Mouse (Mus musculus): Measurements from ENCODE around the gene Tmem184b.
A peak's percentile ranks its signal among the peaks of the same experiment; 100 is the strongest.

Tmem184b gene

GRCm38 (mm10) chr15:79364120-79364519, 39.2 kb downstream of the Tmem184b start:
- DNase-seq: no peak

- DNase-seq: no peak
Observed at GRCm38 (mm10) chr15:79361023-79361422, 42.3 kb downstream of the Tmem184b start.

- DNase-seq: no peak
Observed at GRCm38 (mm10) chr15:79360371-79360770, 43.0 kb downstream of the Tmem184b start.

- DNase-seq: peak; percentile 73 to 77
Observed at GRCm38 (mm10) chr15:79359954-79360353, 43.4 kb downstream of the Tmem184b start.

GRCm38 (mm10) chr15:79357974-79358690, 45.2 kb downstream of the Tmem184b start:
- peak in 1 of 2 experiments; percentile 40 for DNase-seq

- DNase-seq: peak; percentile 72 to 87
Observed at GRCm38 (mm10) chr15:79357036-79357911, 46.1 kb downstream of the Tmem184b start.

GRCm38 (mm10) chr15:79356481-79356880, 46.9 kb downstream of the Tmem184b start:
- DNase-seq: no peak

GRCm38 (mm10) chr15:79354619-79355018, 48.8 kb downstream of the Tmem184b start:
- DNase-seq: no peak

GRCm38 (mm10) chr15:79353690-79354305, 49.6 kb downstream of the Tmem184b start:
- DNase-seq: no peak

GRCm38 (mm10) chr15:79352479-79352878, 50.9 kb downstream of the Tmem184b start:
- DNase-seq: no peak

GRCm38 (mm10) chr15:79351331-79351767, 52.0 kb downstream of the Tmem184b start:
- DNase-seq: peak; percentile 68 to 86

GRCm38 (mm10) chr15:79350866-79351265, 52.5 kb downstream of the Tmem184b start:
- no peak for DNase-seq

- DNase-seq: no peak
Observed at GRCm38 (mm10) chr15:79348651-79349050, 54.7 kb downstream of the Tmem184b start.

GRCm38 (mm10) chr15:79347845-79348506, 55.4 kb downstream of the Tmem184b start:
- peak; percentile 81 for DNase-seq

GRCm38 (mm10) chr15:79347165-79347844, 56.1 kb downstream of the Tmem184b start:
- DNase-seq: peak; percentile 91 to 93

GRCm38 (mm10) chr15:79346051-79346793, 57.1 kb downstream of the Tmem184b start, which contains the start of gene Maff:
Maff (plus strand) TSS chr15:79346621.
- DNase-seq: no peak

- DNase-seq: peak; percentile 54 to 68
Observed at GRCm38 (mm10) chr15:79344627-79345026, 58.7 kb downstream of the Tmem184b start.

- DNase-seq: no peak
Observed at GRCm38 (mm10) chr15:79342641-79343337, 60.6 kb downstream of the Tmem184b start.

- DNase-seq: no peak
Observed at GRCm38 (mm10) chr15:79338978-79339377, 64.4 kb downstream of the Tmem184b start.

GRCm38 (mm10) chr15:79335061-79335655, 68.2 kb downstream of the Tmem184b start:
- DNase-seq: no peak
